Mouse (Mus musculus) stomach, embryonic 14.5 days (tissue): ENCODE results near the gene Birc5. TPM values are rescaled to one million over a fixed set of nuclear protein-coding genes. Genes with fewer than 3 reads are reported as not detected.
A peak's percentile ranks its signal among the peaks of the same experiment; 100 is the strongest.

Experiments used
- ATAC-seq: fragments of 200-750 bp; cut with Nextera tagmentation; 2 replicates; pipeline ENCODE4 v1.8.0; 2017; ENCODE audit warnings: low read depth, moderate TSS enrichment; ENCODE audit not compliant: insufficient number of reproducible peaks, insufficient read depth, low FRiP score
- H3K27ac ChIP-seq: fragments of 300-500 bp; sonication (generic); 2 replicates; pipeline ENCODE4 v1.5.1; 2014; ENCODE audit warnings: mild to moderate bottlenecking, low read length, moderate library complexity, mixed read lengths
- H3K27me3 ChIP-seq: fragments of 300-500 bp; sonication (generic); 2 replicates; pipeline ENCODE4 v1.6.1; 2014; ENCODE audit warnings: low read length, control low read depth, mixed read lengths; ENCODE audit not compliant: control insufficient read depth, insufficient read depth
- H3K36me3 ChIP-seq: fragments of 300-500 bp; sonication (generic); 2 replicates; pipeline ENCODE4 v1.6.1; 2014; ENCODE audit warnings: mild to moderate bottlenecking, control low read depth, low read length, moderate library complexity, mixed read lengths; ENCODE audit not compliant: control insufficient read depth, insufficient read depth
- H3K4me1 ChIP-seq: fragments of 300-500 bp; sonication (generic); 2 replicates; pipeline ENCODE4 v1.6.1; 2014; ENCODE audit warnings: low read length, control low read depth, mixed read lengths; ENCODE audit not compliant: control insufficient read depth, insufficient read depth
- H3K4me2 ChIP-seq: fragments of 300-500 bp; sonication (generic); replicated peaks from 2 replicates; pipeline ENCODE4 v1.6.1; 2014; ENCODE audit warnings: low read depth, low read length, control low read depth
- H3K4me3 ChIP-seq: fragments of 300-500 bp; sonication (generic); 2 replicates; pipeline ENCODE4 v1.5.1; 2014; ENCODE audit warnings: low read depth, low read length, control low read depth
- H3K9ac ChIP-seq: fragments of 300-500 bp; sonication (generic); replicated peaks from 2 replicates; pipeline ENCODE4 v1.6.1; 2014; ENCODE audit warnings: low read depth, mild to moderate bottlenecking, control low read depth, low read length, moderate library complexity, mixed read lengths
- H3K9me3 ChIP-seq: fragments of 300-500 bp; sonication (generic); 2 replicates; pipeline ENCODE4 v1.6.1; 2016; ENCODE audit warnings: low read depth, low read length, control low read depth; ENCODE audit not compliant: control insufficient read depth
- WGBS: fragments of 180-500 bp; shearing (Covaris S2); extraction: QIAGEN DNeasy Blood & Tissue Kit; methylation state at CpG from one replicate; pipeline ENCODE4 v1.1.7; 2014; 5-methylcytosine and 5-hydroxymethylcytosine counted together
- polyA plus RNA-seq: library from polyadenylated mRNA; unstranded; fragments of >200 nt; fragmentation: Nextera tagmentation; extraction: Ambion mirVana; gene quantifications from 2 replicates; pipeline ENCODE4 v1.2.1, GENCODE M21; 2014

Gene Birc5
- polyA plus RNA-seq, 1 experiment from 2014 or later, result 307 TPM

GRCm38 (mm10) chr11:117823411-117823810 lies 25.6 kb upstream of the Birc5 start:
- H3K27me3 ChIP-seq, result no peaks in the 10 kb centered on the region
- no peak for ATAC-seq
- H3K4me2 ChIP-seq, result peak overlapping the region; percentile 85; the same call in 1 of the 2 replicates
- no peak overlapping the region for H3K4me3 ChIP-seq
- no peaks in the 10 kb centered on the region for H3K9me3 ChIP-seq
- WGBS, result 86% methylated on average over 6 of the region's 6 CpGs
- H3K27ac ChIP-seq, result peak overlapping the region; percentile 39; the same call in 1 of the 2 replicates
- peaks cover 30% of the 10 kb centered on the region; the same call in 1 of the 2 replicates for H3K36me3 ChIP-seq
- peaks cover 46% of the 10 kb centered on the region for H3K4me1 ChIP-seq
- H3K9ac ChIP-seq, result no peak overlapping the region

GRCm38 (mm10) chr11:117824060-117824969 lies 24.7 kb upstream of the Birc5 start:
- no peaks in the 10 kb centered on the region for H3K9me3 ChIP-seq
- peak overlapping the region; percentile 74; the same call in 1 of the 2 replicates for H3K9ac ChIP-seq
- H3K4me3 ChIP-seq, result peak overlapping the region; percentile 64
- WGBS, result 18% methylated on average over 23 of the region's 23 CpGs
- peak overlapping the region; percentile 95; the same call in 1 of the 2 replicates for H3K27ac ChIP-seq
- ATAC-seq, result peak; percentile 55; the same call in 1 of the 2 replicates
- H3K4me2 ChIP-seq, result peak overlapping the region; percentile 85
- H3K36me3 ChIP-seq, result peaks cover 22% of the 10 kb centered on the region; the same call in 1 of the 2 replicates
- H3K4me1 ChIP-seq, result peaks cover 55% of the 10 kb centered on the region
- H3K27me3 ChIP-seq, result no peaks in the 10 kb centered on the region

DNA sequence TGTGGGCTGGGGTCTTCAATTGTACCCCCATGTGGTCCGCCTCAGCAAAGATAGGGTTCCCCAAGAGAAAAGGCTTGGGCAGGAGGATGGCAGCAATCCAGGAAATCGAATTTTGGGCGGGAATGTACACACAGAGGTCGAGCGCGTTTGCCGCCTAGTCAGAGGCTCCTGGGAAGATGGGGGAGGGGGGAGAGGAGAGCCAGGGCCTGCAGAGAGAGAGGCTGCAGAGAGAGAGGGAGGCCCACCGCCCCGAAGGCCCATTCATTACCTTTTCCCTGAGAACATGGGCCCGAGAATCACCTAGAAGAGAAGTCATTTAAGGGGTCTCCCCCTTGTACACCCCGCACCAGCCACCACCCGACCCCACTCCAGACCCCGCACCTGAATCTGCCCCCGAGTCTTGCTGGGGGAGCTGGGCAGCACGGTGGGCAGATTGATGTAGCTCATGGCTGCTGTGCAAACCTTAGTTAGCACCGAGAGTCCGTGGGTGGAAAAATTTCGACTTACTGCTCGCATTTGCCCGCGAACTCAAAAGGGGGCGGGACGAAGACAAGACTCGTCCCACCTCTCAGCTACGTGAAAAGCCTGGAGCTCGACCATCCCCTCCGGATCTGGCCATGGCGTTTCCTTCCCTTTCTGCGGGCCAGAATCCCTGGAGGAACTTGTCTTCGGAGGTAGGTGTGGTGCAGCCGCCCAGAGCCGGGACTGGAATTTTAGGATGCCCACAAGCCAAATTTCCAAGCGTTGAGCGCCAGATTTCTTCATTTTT lies 23.5 kb upstream of the Birc5 start, which contains the start of the genes Afmid and Tk1:
TSS of gene Afmid (plus strand) at position 592 of the 769 bp plus-strand sequence.
TSS of gene Tk1 (minus strand) at position 760 of the 769 bp plus-strand sequence.
- H3K9me3 ChIP-seq, result no peaks in the 10 kb centered on the region
- peak within 1 kb of the TSS; percentile 64 for H3K4me3 ChIP-seq
- WGBS, result 1% methylated on average over 34 of the region's 34 CpGs
- peak; percentile 53 for ATAC-seq
- peaks cover 58% of the 10 kb centered on the region for H3K4me1 ChIP-seq
- peak within 1 kb of the TSS; percentile 85 for H3K4me2 ChIP-seq
- peak within 1 kb of the TSS; percentile 74 for H3K9ac ChIP-seq
- H3K27me3 ChIP-seq, result no peaks in the 10 kb centered on the region
- H3K36me3 ChIP-seq, result peaks cover 11% of the 10 kb centered on the region; the same call in 1 of the 2 replicates
- H3K27ac ChIP-seq, result peak within 1 kb of the TSS; percentile 95

DNA sequence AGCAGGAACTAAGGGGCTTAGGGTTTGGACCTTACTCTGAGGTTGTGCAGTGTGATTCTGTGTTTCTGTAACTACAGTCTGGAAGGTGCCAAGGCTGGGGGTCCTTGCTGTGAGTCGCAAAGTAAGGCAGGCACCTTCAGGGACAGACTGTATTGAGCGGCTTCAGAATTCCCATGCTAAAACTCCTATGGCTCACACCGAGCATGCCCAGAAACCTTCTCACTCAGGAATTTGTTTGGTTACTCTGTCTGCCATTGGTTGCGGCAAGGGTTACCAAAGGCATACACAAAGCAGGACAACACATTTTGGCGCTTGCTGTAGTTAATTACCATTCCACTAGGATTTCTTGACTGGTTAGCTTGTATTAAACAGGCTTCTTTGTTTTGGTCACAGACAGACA lies 22.9 kb upstream of the Birc5 start:
- no peaks in the 10 kb centered on the region for H3K9me3 ChIP-seq
- peaks cover 58% of the 10 kb centered on the region for H3K4me1 ChIP-seq
- ATAC-seq, result no peak
- H3K4me2 ChIP-seq, result peak overlapping the region; percentile 85
- no peaks in the 10 kb centered on the region for H3K27me3 ChIP-seq
- peaks cover 9% of the 10 kb centered on the region; the same call in 1 of the 2 replicates for H3K36me3 ChIP-seq
- H3K27ac ChIP-seq, result peak overlapping the region; percentile 95
- WGBS, result 3% methylated on average over 5 of the region's 5 CpGs
- peak overlapping the region; percentile 74 for H3K9ac ChIP-seq
- H3K4me3 ChIP-seq, result peak overlapping the region; percentile 64

- H3K9me3 ChIP-seq, result no peaks in the 10 kb centered on the region
- WGBS, result 47% methylated on average over 8 of the region's 8 CpGs
- no peak overlapping the region for H3K4me3 ChIP-seq
- peak overlapping the region; percentile 85; the same call in 1 of the 2 replicates for H3K4me2 ChIP-seq
- peaks cover 58% of the 10 kb centered on the region for H3K4me1 ChIP-seq
- H3K9ac ChIP-seq, result no peak overlapping the region
- H3K36me3 ChIP-seq, result peaks cover 5% of the 10 kb centered on the region; the same call in 1 of the 2 replicates
- no peak for ATAC-seq
- H3K27me3 ChIP-seq, result no peaks in the 10 kb centered on the region
- 0 out of 2 replicates have a peak overlapping the region, but pooled peaks have one; percentile 16 for H3K27ac ChIP-seq
Measured at GRCm38 (mm10) chr11:117826916-117827315, 22.1 kb upstream of the Birc5 start.

- no peak overlapping the region for H3K4me3 ChIP-seq
- H3K27me3 ChIP-seq, result no peaks in the 10 kb centered on the region
- no peak overlapping the region for H3K9ac ChIP-seq
- peaks cover 58% of the 10 kb centered on the region for H3K4me1 ChIP-seq
- no peak overlapping the region for H3K4me2 ChIP-seq
- no peaks in the 10 kb centered on the region for H3K9me3 ChIP-seq
- 50% methylated on average over 3 of the region's 3 CpGs for WGBS
- H3K27ac ChIP-seq, result no peak overlapping the region
- H3K36me3 ChIP-seq, result peaks cover 3% of the 10 kb centered on the region; the same call in 1 of the 2 replicates
- ATAC-seq, result no peak
Measured at GRCm38 (mm10) chr11:117827386-117827785, 21.7 kb upstream of the Birc5 start.

GRCm38 (mm10) chr11:117828149-117828887 lies 20.7 kb upstream of the Birc5 start:
- Histone ChIP-seq H3K9ac (no peak overlapping the region), H3K4me2 (no peak overlapping the region), H3K4me3 (no peak overlapping the region), H3K27ac (peak overlapping the region; percentile 69; the same call in 1 of the 2 replicates), H3K9me3 (no peaks in the 10 kb centered on the region), H3K4me1 (peaks cover 51% of the 10 kb centered on the region), H3K27me3 (no peaks in the 10 kb centered on the region), H3K36me3 (no peaks in the 10 kb centered on the region; the same call in 1 of the 2 replicates)
- ATAC-seq, result no peak
- 65% methylated on average over 18 of the region's 18 CpGs for WGBS
